Mouse (Mus musculus) midbrain, embryonic 13.5 days (tissue): Measurements from ENCODE around the gene Flvcr2. TPM values are rescaled to one million over a fixed set of nuclear protein-coding genes. Genes with fewer than 3 reads are reported as not detected.
A peak's percentile ranks its signal among the peaks of the same experiment; 100 is the strongest.

Experiments used
- ATAC-seq: fragments of 200-750 bp; cut with Nextera tagmentation; 2 replicates; pipeline ENCODE4 v1.8.0; 2017; ENCODE audit warnings: mild to moderate bottlenecking, moderate TSS enrichment, moderate library complexity
- H3K27ac ChIP-seq: fragments of 300-500 bp; sonication (generic); 2 replicates; pipeline ENCODE4 v1.5.1; 2015; ENCODE audit warnings: inconsistent platforms, mild to moderate bottlenecking, moderate library complexity
- H3K27me3 ChIP-seq: fragments of 300-500 bp; sonication (generic); 2 replicates; pipeline ENCODE4 v1.6.1; 2015; ENCODE audit warnings: mild to moderate bottlenecking, inconsistent platforms
- H3K36me3 ChIP-seq: fragments of 300-500 bp; sonication (generic); 2 replicates; pipeline ENCODE4 v1.6.1; 2015; ENCODE audit warnings: mild to moderate bottlenecking, inconsistent platforms
- H3K4me1 ChIP-seq: fragments of 300-500 bp; sonication (generic); replicated peaks from 2 replicates; pipeline ENCODE4 v1.6.1; 2015; ENCODE audit warnings: inconsistent platforms
- H3K4me2 ChIP-seq: fragments of 300-500 bp; sonication (generic); replicated peaks from 2 replicates; pipeline ENCODE4 v1.6.1; 2015; ENCODE audit warnings: moderate library complexity, mild to moderate bottlenecking, inconsistent platforms
- H3K4me3 ChIP-seq: fragments of 300-500 bp; sonication (generic); replicated peaks from 2 replicates; pipeline ENCODE4 v1.5.1; 2015; ENCODE audit warnings: mild to moderate bottlenecking, inconsistent platforms
- H3K9ac ChIP-seq: fragments of 300-500 bp; sonication (generic); replicated peaks from 2 replicates; pipeline ENCODE4 v1.6.1; 2015; ENCODE audit warnings: mild to moderate bottlenecking, inconsistent platforms
- H3K9me3 ChIP-seq: fragments of 300-500 bp; sonication (generic); 2 replicates; pipeline ENCODE4 v1.6.1; 2016; ENCODE audit warnings: mild to moderate bottlenecking, inconsistent platforms
- WGBS: fragments of 180-500 bp; shearing (Covaris S2); methylation state at CpG from one replicate; pipeline ENCODE4 v1.1.7; 2015; 5-methylcytosine and 5-hydroxymethylcytosine counted together
- polyA plus RNA-seq: library from polyadenylated mRNA; unstranded; fragments of >200 nt; fragmentation: Nextera tagmentation; extraction: Ambion mirVana; gene quantifications from 2 replicates; pipeline ENCODE4 v1.2.1, GENCODE M21; 2015

Gene Flvcr2
- polyA plus RNA-seq, 1 experiment from 2014 or later: 3.5 TPM

DNA sequence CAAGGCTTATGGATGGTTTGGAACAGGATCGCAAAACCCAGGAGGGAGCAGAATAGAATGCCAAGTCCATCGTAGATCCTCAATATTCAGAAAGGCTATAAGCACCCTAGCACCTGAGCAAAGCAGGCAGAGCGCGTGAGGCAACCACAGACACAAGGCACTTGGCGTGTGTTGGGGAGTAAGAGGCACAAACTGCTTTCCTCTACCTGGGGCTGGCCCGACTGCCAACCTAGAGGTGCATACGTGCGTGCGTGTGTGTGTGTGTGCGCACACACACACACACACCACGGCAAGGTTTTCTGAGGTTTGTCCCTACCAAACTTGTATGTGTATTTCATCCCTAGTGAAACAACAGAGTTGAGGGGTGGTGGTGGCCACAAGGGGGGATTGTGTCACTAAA, 38.9 kb upstream of the Flvcr2 start:
- no peak overlapping the region for H3K4me2 ChIP-seq
- no peak for ATAC-seq
- no peaks in the 10 kb centered on the region for H3K9me3 ChIP-seq
- H3K27ac ChIP-seq: no peak overlapping the region
- H3K4me1 ChIP-seq: peaks cover 10% of the 10 kb centered on the region
- 93% methylated on average over 11 of the region's 11 CpGs for WGBS
- H3K36me3 ChIP-seq: no peaks in the 10 kb centered on the region
- H3K27me3 ChIP-seq: peaks cover 26% of the 10 kb centered on the region; the same call in 1 of the 2 replicates
- H3K4me3 ChIP-seq: no peak overlapping the region
- H3K9ac ChIP-seq: no peak overlapping the region

GRCm38 (mm10) chr12:85708556-85708955, 37.8 kb upstream of the Flvcr2 start:
- Histone ChIP-seq H3K27ac (no peak overlapping the region), H3K9me3 (no peaks in the 10 kb centered on the region), H3K9ac (no peak overlapping the region), H3K4me3 (no peak overlapping the region), H3K4me2 (no peak overlapping the region), H3K4me1 (peaks cover 10% of the 10 kb centered on the region), H3K27me3 (peaks cover 26% of the 10 kb centered on the region; the same call in 1 of the 2 replicates), H3K36me3 (no peaks in the 10 kb centered on the region)
- WGBS: 86% methylated on average over 12 of the region's 12 CpGs
- ATAC-seq: no peak

GRCm38 (mm10) chr12:85710695-85711094, 35.6 kb upstream of the Flvcr2 start:
- H3K27ac ChIP-seq: no peak overlapping the region
- peaks cover 15% of the 10 kb centered on the region; the same call in 1 of the 2 replicates for H3K27me3 ChIP-seq
- 80% methylated on average over 7 of the region's 7 CpGs for WGBS
- H3K4me3 ChIP-seq: no peak overlapping the region
- H3K4me2 ChIP-seq: no peak overlapping the region
- no peak for ATAC-seq
- no peak overlapping the region for H3K9ac ChIP-seq
- H3K36me3 ChIP-seq: no peaks in the 10 kb centered on the region
- H3K9me3 ChIP-seq: no peaks in the 10 kb centered on the region
- peaks cover 3% of the 10 kb centered on the region for H3K4me1 ChIP-seq

- no peaks in the 10 kb centered on the region for H3K4me1 ChIP-seq
- H3K27ac ChIP-seq: no peak overlapping the region
- H3K27me3 ChIP-seq: no peaks in the 10 kb centered on the region
- no peak overlapping the region for H3K4me3 ChIP-seq
- H3K9ac ChIP-seq: no peak overlapping the region
- WGBS: 83% methylated on average over 2 of the region's 2 CpGs
- ATAC-seq: no peak
- no peaks in the 10 kb centered on the region for H3K36me3 ChIP-seq
- no peaks in the 10 kb centered on the region for H3K9me3 ChIP-seq
- H3K4me2 ChIP-seq: no peak overlapping the region
Observed at GRCm38 (mm10) chr12:85712587-85712986, 33.8 kb upstream of the Flvcr2 start.

DNA sequence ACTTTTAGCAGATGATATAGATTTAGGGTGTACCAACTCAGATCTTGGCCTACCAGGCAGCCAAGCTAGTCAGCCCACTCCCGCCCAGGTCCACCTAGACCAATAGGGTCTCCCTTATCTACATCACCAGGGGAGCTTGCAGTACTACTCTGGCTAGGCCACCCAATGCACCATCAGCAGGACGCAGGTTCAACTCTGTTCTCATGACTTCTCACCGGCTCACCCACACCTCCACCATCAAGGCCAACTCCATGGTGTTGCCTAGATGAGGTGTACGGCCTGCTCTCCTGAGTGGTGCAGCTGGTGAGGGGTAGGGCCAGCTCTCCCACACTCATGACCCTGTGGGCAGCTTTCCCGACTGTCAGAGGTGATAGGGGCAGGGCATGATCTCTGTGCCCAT, 32.2 kb upstream of the Flvcr2 start:
- no peaks in the 10 kb centered on the region for H3K36me3 ChIP-seq
- no peaks in the 10 kb centered on the region for H3K27me3 ChIP-seq
- no peak for ATAC-seq
- no peaks in the 10 kb centered on the region for H3K4me1 ChIP-seq
- no peak overlapping the region for H3K9ac ChIP-seq
- H3K27ac ChIP-seq: no peak overlapping the region
- H3K4me2 ChIP-seq: no peak overlapping the region
- no peaks in the 10 kb centered on the region for H3K9me3 ChIP-seq
- H3K4me3 ChIP-seq: no peak overlapping the region
- WGBS: 94% methylated on average over 5 of the region's 5 CpGs

DNA sequence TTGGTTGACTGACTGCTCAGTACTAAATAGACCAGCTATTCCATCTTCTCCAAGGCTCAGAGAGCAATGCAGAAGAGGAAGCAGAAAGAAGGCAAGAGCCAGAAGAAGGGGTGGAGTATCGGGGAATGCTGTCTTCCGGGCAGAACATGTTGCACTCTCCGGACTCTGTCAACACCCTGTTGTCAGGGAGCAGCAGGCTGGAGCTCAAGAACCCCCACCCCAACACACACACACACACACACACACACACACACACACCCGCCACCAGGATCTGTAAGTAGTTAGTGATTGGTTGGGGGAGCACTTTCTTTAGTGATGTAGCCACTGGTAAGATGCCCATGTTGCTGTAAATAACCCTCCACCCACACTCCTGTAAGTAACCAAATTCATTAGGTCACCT, 21.0 kb upstream of the Flvcr2 start:
- ATAC-seq: no peak
- H3K36me3 ChIP-seq: no peaks in the 10 kb centered on the region
- no peaks in the 10 kb centered on the region for H3K4me1 ChIP-seq
- H3K27ac ChIP-seq: no peak overlapping the region
- H3K27me3 ChIP-seq: no peaks in the 10 kb centered on the region
- no peak overlapping the region for H3K4me3 ChIP-seq
- no peak overlapping the region for H3K4me2 ChIP-seq
- H3K9me3 ChIP-seq: no peaks in the 10 kb centered on the region
- no peak overlapping the region for H3K9ac ChIP-seq
- 88% methylated on average over 4 of the region's 4 CpGs for WGBS

- Histone ChIP-seq H3K4me2 (no peak overlapping the region), H3K27ac (no peak overlapping the region), H3K27me3 (no peaks in the 10 kb centered on the region), H3K9me3 (no peaks in the 10 kb centered on the region), H3K4me1 (no peaks in the 10 kb centered on the region), H3K36me3 (no peaks in the 10 kb centered on the region), H3K4me3 (no peak overlapping the region), H3K9ac (no peak overlapping the region)
- WGBS: 72% methylated on average over 6 of the region's 6 CpGs
- ATAC-seq: no peak
Observed at GRCm38 (mm10) chr12:85726729-85727397, 19.5 kb upstream of the Flvcr2 start.

- Histone ChIP-seq H3K4me1 (no peaks in the 10 kb centered on the region), H3K27ac (no peak overlapping the region), H3K4me2 (no peak overlapping the region), H3K4me3 (no peak overlapping the region), H3K27me3 (no peaks in the 10 kb centered on the region), H3K9me3 (no peaks in the 10 kb centered on the region), H3K9ac (no peak overlapping the region), H3K36me3 (no peaks in the 10 kb centered on the region)
- ATAC-seq: no peak
- 83% methylated on average over 7 of the region's 7 CpGs for WGBS
Observed at GRCm38 (mm10) chr12:85728181-85728580, 18.2 kb upstream of the Flvcr2 start.

DNA sequence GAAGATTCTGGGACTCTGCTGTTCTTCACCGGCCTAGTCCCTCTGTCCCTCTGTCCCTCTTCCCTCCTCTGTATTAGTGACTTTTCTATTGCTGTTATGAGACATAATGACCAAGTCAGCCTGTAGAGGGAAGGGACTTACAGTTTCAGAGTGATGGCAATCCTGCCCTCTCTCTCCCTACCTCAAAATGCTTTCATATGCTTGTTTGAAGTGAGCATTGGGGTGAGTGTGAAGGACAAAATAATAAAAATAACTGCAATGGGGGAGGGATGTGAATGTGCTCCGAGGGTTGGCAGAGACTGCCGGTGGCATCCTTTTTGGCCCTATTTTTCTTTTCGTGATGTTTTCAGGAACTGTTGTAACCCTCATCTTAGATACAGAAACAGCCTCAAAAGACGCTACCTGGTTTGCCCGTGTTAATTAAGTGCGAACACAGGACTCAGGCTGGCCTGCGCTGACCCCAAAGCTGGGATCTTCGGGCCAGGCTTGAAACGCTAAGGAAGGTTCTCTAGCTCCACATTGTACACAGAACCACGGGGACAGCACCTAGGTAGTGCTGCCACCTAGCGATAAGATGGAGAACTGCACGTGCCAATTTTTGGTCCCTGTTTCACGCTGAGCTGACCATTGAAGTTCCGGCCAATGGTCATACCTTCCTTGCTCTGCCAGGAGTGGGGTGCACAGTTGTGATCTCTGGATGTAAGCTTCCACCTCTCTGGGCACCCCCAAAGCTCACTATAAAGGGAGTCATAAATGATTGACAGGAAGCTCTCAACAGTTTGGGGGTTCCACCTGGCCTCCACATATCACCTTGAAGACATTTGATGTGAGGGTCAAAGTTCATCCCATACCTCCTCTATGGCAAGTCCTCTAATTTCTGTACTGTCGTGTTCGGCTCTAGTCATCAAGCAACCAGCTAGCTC, 17.1 kb upstream of the Flvcr2 start:
- Histone ChIP-seq H3K27me3 (no peaks in the 10 kb centered on the region), H3K9ac (no peak overlapping the region), H3K4me1 (no peaks in the 10 kb centered on the region), H3K9me3 (no peaks in the 10 kb centered on the region), H3K4me2 (no peak overlapping the region), H3K27ac (no peak overlapping the region), H3K36me3 (no peaks in the 10 kb centered on the region), H3K4me3 (no peak overlapping the region)
- 39% methylated on average over 17 of the region's 17 CpGs for WGBS
- ATAC-seq: 0 out of 2 replicates have a peak, but pooled peaks have one; percentile 53

DNA sequence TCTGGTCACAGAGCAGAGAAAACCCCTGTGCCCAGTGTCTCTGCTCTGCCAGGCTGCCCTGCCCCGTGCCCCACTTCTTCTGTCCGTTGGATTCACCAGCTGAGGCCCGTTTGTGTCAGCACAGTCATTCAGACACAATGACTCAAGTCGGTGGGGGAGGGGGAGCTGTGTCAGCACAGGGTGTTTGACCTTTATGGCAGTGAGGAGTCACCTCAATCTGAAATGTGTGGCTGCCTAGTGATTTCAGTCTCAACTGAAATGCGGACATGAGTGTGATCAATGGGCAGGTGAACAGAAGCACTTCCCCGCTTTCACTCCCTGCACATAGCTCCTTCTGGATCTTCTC, 16.4 kb upstream of the Flvcr2 start:
- ATAC-seq: no peak
- Histone ChIP-seq H3K4me3 (no peak overlapping the region), H3K4me1 (no peaks in the 10 kb centered on the region), H3K36me3 (no peaks in the 10 kb centered on the region), H3K9ac (no peak overlapping the region), H3K4me2 (no peak overlapping the region), H3K9me3 (no peaks in the 10 kb centered on the region), H3K27ac (no peak overlapping the region), H3K27me3 (no peaks in the 10 kb centered on the region)
- WGBS: 77% methylated on average over 6 of the region's 6 CpGs

DNA sequence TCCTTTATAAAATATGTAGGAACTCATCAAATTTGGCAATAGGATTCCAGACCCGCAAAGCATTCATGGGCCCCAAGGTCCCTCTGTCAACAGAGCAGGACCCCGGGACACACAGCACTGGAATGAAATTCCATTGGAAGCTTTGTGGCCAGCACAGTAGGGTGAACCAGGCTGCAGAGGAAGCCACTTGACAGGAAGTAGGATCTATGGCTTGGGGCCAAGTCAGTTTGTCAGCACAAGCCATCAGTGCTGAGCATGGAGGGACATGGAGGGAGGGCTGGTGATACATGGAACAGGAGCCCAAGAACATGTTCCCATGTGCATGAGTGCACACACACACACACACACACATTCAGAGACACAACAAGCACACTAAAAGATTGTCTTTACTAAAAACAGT, 10.1 kb upstream of the Flvcr2 start:
- ATAC-seq: no peak
- Histone ChIP-seq H3K9ac (no peak overlapping the region), H3K36me3 (no peaks in the 10 kb centered on the region), H3K27me3 (no peaks in the 10 kb centered on the region), H3K4me1 (no peaks in the 10 kb centered on the region), H3K27ac (no peak overlapping the region), H3K9me3 (no peaks in the 10 kb centered on the region), H3K4me3 (no peak overlapping the region), H3K4me2 (no peak overlapping the region)
- 83% methylated on average over 2 of the region's 2 CpGs for WGBS

GRCm38 (mm10) chr12:85736960-85737359, 9.4 kb upstream of the Flvcr2 start:
- no peaks in the 10 kb centered on the region for H3K36me3 ChIP-seq
- ATAC-seq: no peak
- H3K4me1 ChIP-seq: no peaks in the 10 kb centered on the region
- no peak overlapping the region for H3K4me3 ChIP-seq
- H3K27ac ChIP-seq: no peak overlapping the region
- H3K27me3 ChIP-seq: no peaks in the 10 kb centered on the region
- H3K9ac ChIP-seq: no peak overlapping the region
- H3K9me3 ChIP-seq: no peaks in the 10 kb centered on the region
- H3K4me2 ChIP-seq: no peak overlapping the region
- 94% methylated on average over 3 of the region's 3 CpGs for WGBS
